Mouse (Mus musculus): ENCODE results near the gene Tmem132d. TPM values are rescaled to one million over a fixed set of nuclear protein-coding genes. Genes with fewer than 3 reads are reported as not detected.

Gene Tmem132d
- total and polyA plus RNA-seq, 2 experiments from 2014 or later = 2.3 to 13.0 TPM

- Histone ChIP-seq H3K4me2 (ENCODE audit: low read depth) (no peak overlapping the region), H3K4me3 (ENCODE audit: low read depth, low read length) (no peak overlapping the region), H3K9ac (no peak overlapping the region), H3K9me3 (ENCODE audit: low read length) (no peaks in the 10 kb centered on the region), H3K4me1 (ENCODE audit: insufficient read depth) (no peaks in the 10 kb centered on the region), H3K27ac (ENCODE audit: low read depth, low read length) (no peak overlapping the region), H3K27me3 (ENCODE audit: insufficient read depth, low read length) (no peaks in the 10 kb centered on the region), H3K36me3 (ENCODE audit: insufficient read depth) (no peaks in the 10 kb centered on the region)
- DNase-seq (no peak), ATAC-seq (no peak)
- TF ChIP-seq CTCF (IDR thresholded peaks at IDR 0.05; ENCODE audit: low read depth) = no peak
- 95% methylated on average over 2 of the region's 2 CpGs for WGBS
Observed at GRCm38 (mm10) chr5:128176234-128176633, 256.6 kb downstream of the Tmem132d start.

GRCm38 (mm10) chr5:128158901-128159675 is 273.8 kb downstream of the Tmem132d start:
- Histone ChIP-seq H3K4me1 (ENCODE audit: insufficient read depth) (no peaks in the 10 kb centered on the region), H3K27me3 (ENCODE audit: insufficient read depth, low read length) (no peaks in the 10 kb centered on the region), H3K9me3 (ENCODE audit: low read length) (no peaks in the 10 kb centered on the region), H3K27ac (ENCODE audit: low read depth, low read length) (no peak overlapping the region), H3K4me3 (ENCODE audit: low read depth, low read length) (no peak overlapping the region), H3K36me3 (ENCODE audit: insufficient read depth) (no peaks in the 10 kb centered on the region), H3K9ac (no peak overlapping the region), H3K4me2 (ENCODE audit: low read depth) (no peak overlapping the region)
- WGBS = 56% methylated on average over 12 of the region's 12 CpGs
- peak; percentile 19 for DNase-seq
- TF ChIP-seq CTCF (IDR thresholded peaks at IDR 0.05; ENCODE audit: low read depth) = no peak
- ATAC-seq = no peak

GRCm38 (mm10) chr5:128151461-128151860 is 281.4 kb downstream of the Tmem132d start:
- Histone ChIP-seq H3K4me3 (ENCODE audit: low read depth, low read length) (no peak overlapping the region), H3K4me2 (ENCODE audit: low read depth) (no peak overlapping the region), H3K36me3 (ENCODE audit: insufficient read depth) (no peaks in the 10 kb centered on the region), H3K9ac (no peak overlapping the region), H3K9me3 (ENCODE audit: low read length) (no peaks in the 10 kb centered on the region), H3K27me3 (ENCODE audit: insufficient read depth, low read length) (no peaks in the 10 kb centered on the region), H3K27ac (ENCODE audit: low read depth, low read length) (no peak overlapping the region), H3K4me1 (ENCODE audit: insufficient read depth) (no peaks in the 10 kb centered on the region)
- TF ChIP-seq CTCF (IDR thresholded peaks at IDR 0.05; ENCODE audit: low read depth) = no peak
- DNase-seq = no peak
- ATAC-seq = no peak
- 91% methylated on average over 6 of the region's 8 CpGs for WGBS

- Histone ChIP-seq H3K27me3 (ENCODE audit: insufficient read depth, low read length) (no peaks in the 10 kb centered on the region), H3K4me3 (ENCODE audit: low read depth, low read length) (no peak overlapping the region), H3K9me3 (ENCODE audit: low read length) (no peaks in the 10 kb centered on the region), H3K4me2 (ENCODE audit: low read depth) (no peak overlapping the region), H3K4me1 (ENCODE audit: insufficient read depth) (no peaks in the 10 kb centered on the region), H3K36me3 (ENCODE audit: insufficient read depth) (no peaks in the 10 kb centered on the region), H3K9ac (no peak overlapping the region), H3K27ac (ENCODE audit: low read depth, low read length) (no peak overlapping the region)
- WGBS = 72% methylated on average over 15 of the region's 15 CpGs
- ATAC-seq (no peak), DNase-seq (no peak)
- TF ChIP-seq CTCF (IDR thresholded peaks at IDR 0.05; ENCODE audit: low read depth) = no peak
Observed at GRCm38 (mm10) chr5:128146901-128147645, 285.8 kb downstream of the Tmem132d start.

- H3K27ac ChIP-seq (ENCODE audit: low read depth, low read length) = no peak overlapping the region
- no peak overlapping the region for H3K9ac ChIP-seq
- DNase-seq (no peak), ATAC-seq (no peak)
- H3K4me3 ChIP-seq (ENCODE audit: low read depth, low read length) = no peak overlapping the region
- no peak overlapping the region for H3K4me2 ChIP-seq (ENCODE audit: low read depth)
- H3K4me1 ChIP-seq (ENCODE audit: insufficient read depth) = no peaks in the 10 kb centered on the region
- H3K9me3 ChIP-seq (ENCODE audit: low read length) = no peaks in the 10 kb centered on the region
- no peaks in the 10 kb centered on the region for H3K36me3 ChIP-seq (ENCODE audit: insufficient read depth)
- 95% methylated on average over 3 of the region's 3 CpGs for WGBS
- no peaks in the 10 kb centered on the region for H3K27me3 ChIP-seq (ENCODE audit: insufficient read depth, low read length)
- no peak for TF ChIP-seq CTCF (IDR thresholded peaks at IDR 0.05; ENCODE audit: low read depth)
Observed at GRCm38 (mm10) chr5:128144799-128145198, 288.1 kb downstream of the Tmem132d start.

GRCm38 (mm10) chr5:128136818-128137217 is 296.1 kb downstream of the Tmem132d start:
- Histone ChIP-seq H3K27me3 (ENCODE audit: insufficient read depth, low read length) (no peaks in the 10 kb centered on the region), H3K27ac (ENCODE audit: low read depth, low read length) (no peak overlapping the region), H3K4me3 (ENCODE audit: low read depth, low read length) (no peak overlapping the region), H3K4me1 (ENCODE audit: insufficient read depth) (no peaks in the 10 kb centered on the region), H3K36me3 (ENCODE audit: insufficient read depth) (no peaks in the 10 kb centered on the region), H3K9ac (no peak overlapping the region), H3K9me3 (ENCODE audit: low read length) (no peaks in the 10 kb centered on the region), H3K4me2 (ENCODE audit: low read depth) (no peak overlapping the region)
- no peak for DNase-seq
- no peak for ATAC-seq
- TF ChIP-seq CTCF (IDR thresholded peaks at IDR 0.05; ENCODE audit: low read depth) = no peak
- 91% methylated on average over 8 of the region's 8 CpGs for WGBS

- H3K4me3 ChIP-seq (ENCODE audit: low read depth, low read length) = no peak overlapping the region
- no peak for ATAC-seq
- no peaks in the 10 kb centered on the region for H3K36me3 ChIP-seq (ENCODE audit: insufficient read depth)
- no peak overlapping the region for H3K27ac ChIP-seq (ENCODE audit: low read depth, low read length)
- DNase-seq = no peak
- TF ChIP-seq CTCF (IDR thresholded peaks at IDR 0.05; ENCODE audit: low read depth) = no peak
- no peaks in the 10 kb centered on the region for H3K9me3 ChIP-seq (ENCODE audit: low read length)
- H3K9ac ChIP-seq = no peak overlapping the region
- H3K4me1 ChIP-seq (ENCODE audit: insufficient read depth) = no peaks in the 10 kb centered on the region
- no peaks in the 10 kb centered on the region for H3K27me3 ChIP-seq (ENCODE audit: insufficient read depth, low read length)
- H3K4me2 ChIP-seq (ENCODE audit: low read depth) = no peak overlapping the region
- 66% methylated on average over 3 of the region's 3 CpGs for WGBS
Observed at GRCm38 (mm10) chr5:128122656-128123055, 310.2 kb downstream of the Tmem132d start.
